Mouse (Mus musculus) layer of hippocampus, adult 9-10 months (tissue): ENCODE data around the gene Fam234a.
"Not testable (repeated sequence)": the region's sequence is repeated elsewhere in the genome, so short reads cannot be mapped to it uniquely, and the experiment has no call there.

Experiments used
- DNase-seq: peaks from one replicate; pipeline ENCODE4 v3.0.0; 2022; ENCODE audit warnings: low spot score

Gene Fam234a

GRCm38 (mm10) chr17:26232863-26233262 is 11.2 kb downstream of the Fam234a start:
- DNase-seq, result no peak

- no peak for DNase-seq
Measured at GRCm38 (mm10) chr17:26231156-26231555, 12.9 kb downstream of the Fam234a start.

GRCm38 (mm10) chr17:26229776-26230175 is 14.3 kb downstream of the Fam234a start:
- no peak for DNase-seq

GRCm38 (mm10) chr17:26225150-26225549 is 18.9 kb downstream of the Fam234a start:
- DNase-seq, result no peak

GRCm38 (mm10) chr17:26221508-26221907 is 22.5 kb downstream of the Fam234a start:
- no peak for DNase-seq

GRCm38 (mm10) chr17:26212681-26213080 is 31.4 kb downstream of the Fam234a start:
- DNase-seq, result no peak

GRCm38 (mm10) chr17:26212241-26212640 is 31.8 kb downstream of the Fam234a start:
- DNase-seq, result no peak

GRCm38 (mm10) chr17:26207686-26208085 is 36.4 kb downstream of the Fam234a start, which contains the start of gene Arhgdig:
Gene Arhgdig, minus strand, starts transcription at chr17:26207786.
- DNase-seq, result no peak

- DNase-seq, result no peak
Measured at GRCm38 (mm10) chr17:26206392-26206791, 37.6 kb downstream of the Fam234a start.

GRCm38 (mm10) chr17:26204766-26205165 is 39.3 kb downstream of the Fam234a start:
- no peak for DNase-seq

- DNase-seq, result peak; percentile 20
Measured at GRCm38 (mm10) chr17:26203321-26203811, 40.7 kb downstream of the Fam234a start.

- no peak for DNase-seq
Measured at GRCm38 (mm10) chr17:26202737-26203136, 41.3 kb downstream of the Fam234a start, which contains the start of gene Rgs11. Gene Rgs11, plus strand, starts transcription at chr17:26202951.

- DNase-seq, result no peak
Measured at GRCm38 (mm10) chr17:26201998-26202397, 42.0 kb downstream of the Fam234a start.

GRCm38 (mm10) chr17:26200831-26201705 is 43.0 kb downstream of the Fam234a start:
- DNase-seq, result no peak

- no peak for DNase-seq
Measured at GRCm38 (mm10) chr17:26198892-26199291, 45.1 kb downstream of the Fam234a start, which contains the start of gene Pdia2. Gene Pdia2, minus strand, starts transcription at chr17:26199087.

- DNase-seq, result no peak
Measured at GRCm38 (mm10) chr17:26192481-26193190, 51.4 kb downstream of the Fam234a start.

GRCm38 (mm10) chr17:26191486-26191885 is 52.6 kb downstream of the Fam234a start:
- DNase-seq, result not testable (repeated sequence)

GRCm38 (mm10) chr17:26188091-26188805 is 55.8 kb downstream of the Fam234a start:
- DNase-seq, result no peak

- no peak for DNase-seq
Measured at GRCm38 (mm10) chr17:26187592-26187991, 56.5 kb downstream of the Fam234a start.

GRCm38 (mm10) chr17:26181179-26181578 is 62.9 kb downstream of the Fam234a start:
- DNase-seq, result no peak

GRCm38 (mm10) chr17:26178611-26179010 is 65.4 kb downstream of the Fam234a start:
- DNase-seq, result no peak

GRCm38 (mm10) chr17:26175248-26175647 is 68.8 kb downstream of the Fam234a start:
- DNase-seq, result not testable (repeated sequence)
